Mouse (Mus musculus): ENCODE results near the gene Cuzd1. TPM values are rescaled to one million over a fixed set of nuclear protein-coding genes. Genes with fewer than 3 reads are reported as not detected.

Gene Cuzd1
- total RNA-seq, 1 experiment from 2014 or later = not detected

Other genes with a start within 250 kb of the Cuzd1 start
- gene 4933402N03Rik, start 176.0 kb downstream of the Cuzd1 start, total RNA-seq (2021) = not detected in 2 replicates
- not detected in 2 replicates for gene 5430419D17Rik, start 147.9 kb downstream of the Cuzd1 start, total RNA-seq (2021)
- gene Fam24b, start 7.2 kb upstream of the Cuzd1 start, total RNA-seq (2021) = not detected in 2 replicates
- not detected in 2 replicates for gene Fam24a, start 11.6 kb upstream of the Cuzd1 start, total RNA-seq (2021)
- 19.9 and 23.1 TPM in 2 replicates for gene 2310057M21Rik, start 40.5 kb upstream of the Cuzd1 start, total RNA-seq (2021)
- 37.2 and 39.6 TPM in 2 replicates for gene Pstk, start 48.8 kb upstream of the Cuzd1 start, total RNA-seq (2021)
- 29.8 and 32.5 TPM in 2 replicates for gene Ikzf5, start 88.2 kb upstream of the Cuzd1 start, total RNA-seq (2021)
- 253 and 297 TPM in 2 replicates for gene Acadsb, start 88.3 kb upstream of the Cuzd1 start, total RNA-seq (2021)
- not detected in 2 replicates for gene Hmx3, start 220.6 kb upstream of the Cuzd1 start, total RNA-seq (2021)
- gene Hmx2, start 226.5 kb upstream of the Cuzd1 start, total RNA-seq (2021) = not detected in 2 replicates
- 71.9 and 81.9 TPM in 2 replicates for gene Bub3, start 237.9 kb upstream of the Cuzd1 start, total RNA-seq (2021)

All from adrenal gland, postnatal 14 days (tissue).